In genomic region chr1:36501261-36501660, GRCm38 (mm10) we compare ENCODE assay signal across 9 mouse cellular contexts. TPM values are rescaled to one million over a fixed set of nuclear protein-coding genes. Genes with fewer than 3 reads are reported as not detected.
A peak's percentile ranks its signal among the peaks of the same experiment; 100 is the strongest.
DNase-seq lines count a peak whose midpoint lies in the region; ATAC-seq and TF ChIP-seq lines count a peak whose summit lies in the region.
"Had no signal": no experiment of that assay in that cellular context is flagged by ENCODE, and none has a peak within 500 bp of the region (broad histone marks: within the 10 kb centered on the region; RNA-seq: fewer than 3 reads in every experiment).

No protein-coding gene starts in this region.

- 7% methylated on average over 3 of the region's 3 CpGs for WGBS in heart, embryonic 15.5 days
- 8% methylated on average over 3 of the region's 3 CpGs for WGBS in lung, postnatal 0 days

- H3K9ac ChIP-seq in heart, embryonic 15.5 days = no peak overlapping the region
- H3K9ac ChIP-seq in lung, postnatal 0 days (replicated peaks; ENCODE audit: low read depth) = no peak overlapping the region

- no peaks in the 10 kb centered on the region for H3K36me3 ChIP-seq in heart, embryonic 15.5 days
- no peaks in the 10 kb centered on the region for H3K36me3 ChIP-seq in lung, postnatal 0 days (ENCODE audit: insufficient read depth, low read length)

- no peak overlapping the region for H3K4me3 ChIP-seq in heart, embryonic 15.5 days
- no peak overlapping the region for H3K4me3 ChIP-seq in lung, postnatal 0 days (ENCODE audit: low read depth, low read length)

- 0 out of 2 replicates have a peak, but pooled peaks have one; percentile 25 for ATAC-seq in heart, embryonic 15.5 days (replicated peaks; ENCODE audit: insufficient number of reproducible peaks, insufficient read depth, low FRiP score, low read depth)
- ATAC-seq in lung, postnatal 0 days = peak; percentile 55

- peak; percentile 66 to 83 for DNase-seq in CD8-positive naive resting alpha-beta T cell, adult 2 months (ENCODE audit: low read depth in 2 of 2, low spot score in 2 of 2)
- DNase-seq in adipocyte (ENCODE audit: low spot score) = peak; percentile 75
- peak; percentile 79 for DNase-seq in embryo, embryonic 11 days
- DNase-seq in kidney, postnatal 25 days = peak; percentile 80 to 90
- peak; percentile 66 for DNase-seq in lung, postnatal 0 days (ENCODE audit: low spot score)
- DNase-seq in retina, postnatal 7 days (ENCODE audit: low read depth, low spot score) = peak; percentile 75
- DNase-seq in urinary bladder, postnatal 25 days (ENCODE audit: low spot score) = peak; percentile 79

- no peaks in the 10 kb centered on the region for H3K9me3 ChIP-seq in heart, embryonic 15.5 days (replicated peaks)
- no peaks in the 10 kb centered on the region for H3K9me3 ChIP-seq in lung, postnatal 0 days (ENCODE audit: low read length)

- no peaks in the 10 kb centered on the region for H3K4me1 ChIP-seq in heart, embryonic 15.5 days (replicated peaks)
- H3K4me1 ChIP-seq in lung, postnatal 0 days (ENCODE audit: insufficient read depth, low read depth, low read length) = no peaks in the 10 kb centered on the region

- peak; percentile 96 for TF ChIP-seq CTCF in lung, postnatal 0 days (IDR thresholded peaks at IDR 0.05)

- no peaks in the 10 kb centered on the region for H3K27me3 ChIP-seq in heart, embryonic 15.5 days
- H3K27me3 ChIP-seq in lung, postnatal 0 days (replicated peaks; ENCODE audit: insufficient read depth, low read length) = no peaks in the 10 kb centered on the region

- no peak overlapping the region for H3K4me2 ChIP-seq in heart, embryonic 15.5 days
- H3K4me2 ChIP-seq in lung, postnatal 0 days (replicated peaks; ENCODE audit: low read depth, low read length) = no peak overlapping the region

- no peak for TF ChIP-seq EP300 in lung, postnatal 0 days (IDR thresholded peaks at IDR 0.05)

- H3K27ac ChIP-seq in heart, embryonic 15.5 days = no peak overlapping the region
- no peak overlapping the region for H3K27ac ChIP-seq in lung, postnatal 0 days (ENCODE audit: low read length)

RNA-seq across cellular contexts. Expression of gene Cnnm3, which starts 10.4 kb away (rescaled TPM):
- polyA plus RNA-seq in heart, embryonic 15.5 days (2015; fragmentation: Nextera tagmentation; extraction: Ambion mirVana) = 2.4 and 3.5 TPM in 2 replicates
- 3.3 TPM in 2 replicates for polyA plus RNA-seq in lung, postnatal 0 days (2015; fragmentation: Nextera tagmentation; extraction: Ambion mirVana)

RNA-seq across cellular contexts. Expression of gene Cnnm4, which starts 29.8 kb away (rescaled TPM):
- 5.4 and 6.9 TPM in 2 replicates for polyA plus RNA-seq in heart, embryonic 15.5 days (2015; fragmentation: Nextera tagmentation; extraction: Ambion mirVana)
- 8.7 and 9.3 TPM in 2 replicates for polyA plus RNA-seq in lung, postnatal 0 days (2015; fragmentation: Nextera tagmentation; extraction: Ambion mirVana)

RNA-seq across cellular contexts. Expression of gene Ankrd23, which starts 35.4 kb away (rescaled TPM):
- 25.3 and 26.7 TPM in 2 replicates for polyA plus RNA-seq in heart, embryonic 15.5 days (2015; fragmentation: Nextera tagmentation; extraction: Ambion mirVana)
- 6.2 and 10.5 TPM in 2 replicates for polyA plus RNA-seq in lung, postnatal 0 days (2015; fragmentation: Nextera tagmentation; extraction: Ambion mirVana)

RNA-seq across cellular contexts. Expression of gene Gm42417, which starts 38.0 kb away (rescaled TPM):
- polyA plus RNA-seq in heart, embryonic 15.5 days (2015; fragmentation: Nextera tagmentation; extraction: Ambion mirVana) = 0.22 TPM in 1 of 2 replicates, not detected in the other
- polyA plus RNA-seq in lung, postnatal 0 days (2015; fragmentation: Nextera tagmentation; extraction: Ambion mirVana) = 0.62 TPM in 1 of 2 replicates, not detected in the other
- polyA plus RNA-seq: heart, embryonic 16.5 days had no signal

RNA-seq across cellular contexts. Expression of gene Ankrd39, which starts 46.0 kb away (rescaled TPM):
- 27.3 and 30.4 TPM in 2 replicates for polyA plus RNA-seq in heart, embryonic 15.5 days (2015; fragmentation: Nextera tagmentation; extraction: Ambion mirVana)
- polyA plus RNA-seq in lung, postnatal 0 days (2015; fragmentation: Nextera tagmentation; extraction: Ambion mirVana) = 19.4 and 23.1 TPM in 2 replicates
